Mouse (Mus musculus) hindbrain, embryonic 13.5 days (tissue): Measurements from ENCODE around the gene Ntrk2. TPM values are rescaled to one million over a fixed set of nuclear protein-coding genes. Genes with fewer than 3 reads are reported as not detected.

Experiments used
- ATAC-seq: fragments of 200-750 bp; cut with Nextera tagmentation; 2 replicates; pipeline ENCODE4 v1.8.0; 2017; ENCODE audit warnings: moderate TSS enrichment; ENCODE audit not compliant: low FRiP score
- H3K27ac ChIP-seq: fragments of 300-500 bp; sonication (generic); 2 replicates; pipeline ENCODE4 v1.5.1; 2015; ENCODE audit warnings: inconsistent platforms, mild to moderate bottlenecking, moderate library complexity
- H3K27me3 ChIP-seq: fragments of 300-500 bp; sonication (generic); 2 replicates; pipeline ENCODE4 v1.6.1; 2015; ENCODE audit warnings: mild to moderate bottlenecking, inconsistent platforms
- H3K36me3 ChIP-seq: fragments of 300-500 bp; sonication (generic); 2 replicates; pipeline ENCODE4 v1.6.1; 2015; ENCODE audit warnings: mild to moderate bottlenecking, inconsistent platforms
- H3K4me1 ChIP-seq: fragments of 300-500 bp; sonication (generic); replicated peaks from 2 replicates; pipeline ENCODE4 v1.6.1; 2015; ENCODE audit warnings: inconsistent platforms
- H3K4me2 ChIP-seq: fragments of 300-500 bp; sonication (generic); 2 replicates; pipeline ENCODE4 v1.6.1; 2015; ENCODE audit warnings: inconsistent platforms, mild to moderate bottlenecking, moderate library complexity
- H3K4me3 ChIP-seq: fragments of 300-500 bp; sonication (generic); 2 replicates; pipeline ENCODE4 v1.5.1; 2015; ENCODE audit warnings: mild to moderate bottlenecking, inconsistent platforms
- H3K9ac ChIP-seq: fragments of 300-500 bp; sonication (generic); 2 replicates; pipeline ENCODE4 v1.6.1; 2015; ENCODE audit warnings: mild to moderate bottlenecking, inconsistent platforms
- H3K9me3 ChIP-seq: fragments of 300-500 bp; sonication (generic); 2 replicates; pipeline ENCODE4 v1.6.1; 2016; ENCODE audit warnings: inconsistent platforms
- WGBS: fragments of 180-500 bp; shearing (Covaris S2); methylation state at CpG from one replicate; pipeline ENCODE4 v1.1.7; 2015; 5-methylcytosine and 5-hydroxymethylcytosine counted together
- polyA plus RNA-seq: library from polyadenylated mRNA; unstranded; fragments of >200 nt; fragmentation: Nextera tagmentation; extraction: Ambion mirVana; gene quantifications from 2 replicates; pipeline ENCODE4 v1.2.1, GENCODE M21; 2015

Ntrk2 gene
- polyA plus RNA-seq, 1 experiment from 2014 or later, result 99.2 TPM

DNA sequence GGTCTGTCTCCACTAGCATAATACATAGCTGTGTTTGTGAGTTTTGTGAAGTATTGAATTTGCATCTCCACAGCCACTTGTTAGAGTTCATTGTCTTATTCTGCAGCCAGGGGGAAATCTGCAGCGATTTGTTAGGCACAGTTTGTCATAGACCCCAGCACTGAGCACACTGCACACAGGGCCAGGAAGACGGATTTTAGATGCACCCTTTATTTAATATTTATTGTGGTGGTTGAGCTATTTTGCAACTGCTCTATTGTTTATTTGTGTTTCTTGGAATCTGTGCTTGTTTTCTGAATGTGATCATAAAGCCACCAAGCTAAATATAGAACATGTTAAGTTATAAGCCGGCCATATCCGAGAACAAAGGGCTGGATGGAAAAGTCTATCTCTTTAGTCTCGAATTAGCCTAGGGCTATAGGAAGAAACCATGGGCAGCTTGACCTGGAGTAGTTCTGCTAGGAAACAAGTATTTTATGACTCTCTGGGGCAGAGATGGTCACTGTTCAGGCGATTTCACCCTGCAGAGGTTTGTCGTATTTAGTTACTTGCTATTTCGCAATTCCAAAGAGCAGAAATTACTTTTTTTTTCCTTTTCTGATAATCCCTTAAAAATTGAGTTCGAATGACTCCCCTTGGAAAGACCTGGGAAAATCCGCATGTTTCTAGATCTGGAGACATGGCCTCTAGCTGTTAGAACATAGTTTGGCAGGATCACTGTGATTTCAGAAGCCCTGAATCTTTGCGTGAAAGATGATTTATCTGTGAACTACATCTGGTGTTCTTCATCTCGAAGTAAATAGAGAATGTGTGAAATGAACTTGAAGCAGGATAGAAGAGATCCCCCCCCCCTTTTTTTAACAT, 196.8 kb downstream of the Ntrk2 start:
- Histone ChIP-seq H3K4me1 (peaks cover 37% of the 10 kb centered on the region), H3K9ac (no peak overlapping the region), H3K9me3 (no peaks in the 10 kb centered on the region), H3K36me3 (no peaks in the 10 kb centered on the region), H3K27ac (0 out of 2 replicates have a peak overlapping the region, but pooled peaks have one; percentile 24), H3K4me2 (no peak overlapping the region), H3K27me3 (no peaks in the 10 kb centered on the region), H3K4me3 (no peak overlapping the region)
- ATAC-seq, result no peak
- whole genome bisulfite sequencing, result 72% methylated on average over 12 of the region's 12 CpGs

DNA sequence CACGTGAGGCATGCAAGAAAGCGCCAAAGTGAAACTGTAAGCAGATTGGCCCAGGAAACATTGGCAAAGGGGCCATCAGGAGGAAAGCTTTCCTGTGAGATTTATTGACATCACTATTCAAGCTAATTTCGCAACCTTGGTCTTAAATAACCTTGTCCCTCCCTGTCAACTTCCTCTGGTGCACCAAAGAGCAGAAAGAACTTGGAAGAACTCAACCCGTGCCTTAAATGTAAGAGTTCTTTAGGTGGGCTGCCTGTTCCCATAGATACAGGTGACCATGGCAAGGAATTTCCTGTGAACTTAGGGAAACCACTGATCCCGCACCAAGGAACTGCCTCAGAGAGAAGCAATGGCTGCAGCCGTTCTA, 197.4 kb downstream of the Ntrk2 start:
- Histone ChIP-seq H3K36me3 (no peaks in the 10 kb centered on the region), H3K27ac (peak overlapping the region; percentile 55), H3K9me3 (no peaks in the 10 kb centered on the region), H3K4me3 (no peak overlapping the region), H3K27me3 (no peaks in the 10 kb centered on the region), H3K4me2 (no peak overlapping the region), H3K9ac (no peak overlapping the region), H3K4me1 (peaks cover 36% of the 10 kb centered on the region)
- WGBS, result 41% methylated on average over 6 of the region's 6 CpGs
- ATAC-seq, result no peak

DNA sequence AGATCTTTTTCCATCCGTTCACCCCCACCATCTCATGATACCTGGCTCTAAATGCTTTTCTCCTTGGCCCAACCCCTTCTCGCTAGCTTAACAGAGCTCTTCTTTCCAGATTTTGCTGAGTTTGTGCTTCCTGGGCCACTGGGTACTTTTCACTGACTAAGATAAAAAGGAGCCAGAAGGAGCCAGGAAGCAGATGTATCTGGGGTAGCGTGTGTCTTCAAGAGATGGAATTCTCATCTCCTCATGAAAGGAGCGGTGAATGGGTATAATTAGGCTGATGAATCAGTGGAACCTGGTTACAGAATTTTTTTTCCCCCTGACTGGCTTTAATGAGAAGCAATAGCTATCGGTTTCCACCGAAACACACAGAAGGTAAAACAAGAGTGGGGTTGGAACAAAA, 198.2 kb downstream of the Ntrk2 start:
- Histone ChIP-seq H3K36me3 (no peaks in the 10 kb centered on the region), H3K9ac (no peak overlapping the region), H3K4me3 (no peak overlapping the region), H3K4me2 (no peak overlapping the region), H3K27ac (peak overlapping the region; percentile 55), H3K27me3 (no peaks in the 10 kb centered on the region), H3K9me3 (no peaks in the 10 kb centered on the region), H3K4me1 (peaks cover 28% of the 10 kb centered on the region)
- no peak for ATAC-seq
- WGBS, result 46% methylated on average over 6 of the region's 6 CpGs

DNA sequence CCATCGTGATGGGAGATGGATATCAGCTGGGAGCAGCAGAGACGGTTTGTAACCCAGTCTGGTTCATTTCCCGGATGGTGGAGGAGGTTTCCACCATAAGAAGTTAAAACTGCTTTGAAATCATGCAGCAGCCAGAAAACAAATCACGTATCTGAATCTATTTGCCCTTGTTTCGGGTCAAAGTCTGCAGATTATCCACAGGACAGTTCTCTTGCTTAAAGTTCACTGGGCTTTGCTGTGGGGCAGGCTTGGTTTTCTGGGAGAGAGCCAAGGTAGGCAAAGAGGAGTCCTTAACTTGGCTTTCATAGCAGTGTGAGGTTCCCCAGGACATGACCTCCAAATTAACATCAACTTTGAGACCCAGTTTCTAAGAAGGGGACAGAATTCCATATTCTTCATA, 203.5 kb downstream of the Ntrk2 start:
- Histone ChIP-seq H3K9me3 (no peaks in the 10 kb centered on the region), H3K4me1 (peaks cover 41% of the 10 kb centered on the region), H3K27me3 (no peaks in the 10 kb centered on the region), H3K36me3 (no peaks in the 10 kb centered on the region), H3K27ac (peak overlapping the region; percentile 96), H3K4me2 (no peak overlapping the region), H3K4me3 (no peak overlapping the region), H3K9ac (no peak overlapping the region)
- 81% methylated on average over 5 of the region's 5 CpGs for WGBS
- no peak for ATAC-seq

DNA sequence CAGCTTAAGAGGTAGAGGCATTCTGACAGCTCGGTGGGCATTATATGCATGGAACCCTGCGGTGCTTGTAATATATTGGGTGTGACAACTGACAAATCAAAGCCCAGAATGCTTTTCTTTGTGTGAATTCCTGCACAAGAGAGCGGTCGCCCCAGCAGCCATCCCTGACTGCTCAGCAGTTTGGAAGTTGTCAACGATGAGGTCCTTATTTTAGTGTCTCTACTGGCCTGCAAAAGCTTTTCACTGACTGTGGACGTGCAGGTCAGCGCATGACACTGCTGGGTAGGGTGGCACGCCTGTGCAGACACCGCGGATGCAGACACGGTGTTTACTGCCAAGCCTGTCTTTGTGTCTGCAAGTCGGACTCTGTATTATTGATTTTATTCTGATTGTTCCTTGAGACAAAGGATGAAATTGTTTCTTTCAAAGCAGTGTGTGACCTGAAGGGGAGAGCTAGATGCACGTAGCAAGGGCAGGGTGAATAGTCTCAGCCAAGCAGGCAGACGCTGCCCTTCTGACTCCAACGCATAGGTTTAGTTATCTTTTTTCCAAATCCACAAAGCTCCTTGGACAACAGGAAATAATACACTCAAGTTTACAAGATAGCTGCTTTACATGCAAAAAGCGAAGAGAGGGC, 204.6 kb downstream of the Ntrk2 start:
- Histone ChIP-seq H3K9me3 (no peaks in the 10 kb centered on the region), H3K4me2 (peak overlapping the region; percentile 67), H3K36me3 (no peaks in the 10 kb centered on the region), H3K4me1 (peaks cover 35% of the 10 kb centered on the region), H3K27ac (peak overlapping the region; percentile 96), H3K27me3 (no peaks in the 10 kb centered on the region), H3K4me3 (peak overlapping the region; percentile 36), H3K9ac (peak overlapping the region; percentile 68)
- ATAC-seq, result peak; percentile 80
- WGBS, result 8% methylated on average over 16 of the region's 16 CpGs

DNA sequence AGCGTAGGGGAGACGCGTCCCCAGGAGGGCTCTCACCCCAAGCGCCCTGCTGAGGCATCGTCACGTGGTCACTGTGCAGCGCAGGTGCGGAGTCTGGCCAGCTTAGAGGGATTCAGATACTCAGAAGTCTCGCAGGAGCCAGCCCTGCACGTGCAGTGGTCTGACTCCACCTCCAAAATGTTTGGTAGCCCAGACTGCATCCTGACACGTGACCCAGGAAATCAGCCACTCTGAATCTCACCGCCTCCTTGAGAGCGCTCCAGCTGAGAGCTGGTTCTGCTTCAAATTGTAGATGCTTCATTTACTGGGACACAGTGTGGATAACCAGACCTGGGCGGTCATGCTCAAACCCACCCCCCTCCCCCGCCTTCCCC, 205.1 kb downstream of the Ntrk2 start:
- 1% methylated on average over 15 of the region's 15 CpGs for WGBS
- peak; percentile 96 for ATAC-seq
- peak overlapping the region; percentile 68 for H3K9ac ChIP-seq
- no peaks in the 10 kb centered on the region for H3K9me3 ChIP-seq
- H3K27me3 ChIP-seq, result no peaks in the 10 kb centered on the region
- H3K27ac ChIP-seq, result peak overlapping the region; percentile 96
- H3K4me2 ChIP-seq, result peak overlapping the region; percentile 67
- H3K4me1 ChIP-seq, result peaks cover 35% of the 10 kb centered on the region
- H3K36me3 ChIP-seq, result no peaks in the 10 kb centered on the region
- H3K4me3 ChIP-seq, result peak overlapping the region; percentile 36

DNA sequence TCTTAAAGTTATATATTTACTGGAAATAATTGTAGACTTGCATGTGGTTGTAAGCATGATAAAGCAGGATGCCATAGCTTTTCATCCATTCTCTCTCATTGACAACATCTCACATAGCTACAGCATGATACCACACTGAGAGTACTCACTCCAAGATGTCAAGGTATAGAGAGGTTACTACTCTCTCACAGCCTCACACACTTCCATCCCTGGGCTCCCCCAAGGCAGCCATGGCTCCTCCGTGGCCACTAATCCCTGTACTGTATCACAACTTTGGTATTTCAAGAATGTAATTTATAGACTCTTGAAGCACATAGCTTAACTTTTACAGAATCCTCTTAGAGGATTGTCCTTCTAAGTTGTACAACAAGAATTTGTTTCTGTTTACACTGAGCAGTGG, 209.0 kb downstream of the Ntrk2 start:
- Histone ChIP-seq H3K9ac (no peak overlapping the region), H3K27me3 (no peaks in the 10 kb centered on the region), H3K27ac (no peak overlapping the region), H3K4me1 (peaks cover 28% of the 10 kb centered on the region), H3K4me2 (no peak overlapping the region), H3K4me3 (no peak overlapping the region), H3K9me3 (no peaks in the 10 kb centered on the region), H3K36me3 (no peaks in the 10 kb centered on the region)
- no peak for ATAC-seq
- WGBS, result 69% methylated on average over 1 of the region's 1 CpGs

DNA sequence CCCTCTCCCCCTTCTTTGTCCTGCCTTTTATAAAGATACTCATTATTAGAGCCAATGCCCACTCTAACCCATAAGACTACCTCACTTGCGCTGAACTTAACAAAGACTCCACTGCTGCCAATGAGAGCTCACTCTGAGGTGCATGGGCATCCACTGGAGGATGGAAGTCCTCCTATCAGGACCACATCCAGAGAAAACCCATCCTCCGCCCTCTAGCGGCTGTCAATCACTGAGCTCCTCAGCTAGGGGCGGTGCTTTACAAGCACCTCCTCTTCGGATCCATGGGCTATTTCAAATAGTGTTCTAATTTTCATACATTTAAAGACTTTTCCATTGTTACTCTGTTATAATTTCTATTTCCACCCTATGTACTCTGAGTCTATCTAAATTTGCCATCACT, 210.8 kb downstream of the Ntrk2 start:
- Histone ChIP-seq H3K27ac (no peak overlapping the region), H3K36me3 (no peaks in the 10 kb centered on the region), H3K4me1 (peaks cover 10% of the 10 kb centered on the region), H3K27me3 (no peaks in the 10 kb centered on the region), H3K4me3 (no peak overlapping the region), H3K4me2 (no peak overlapping the region), H3K9ac (no peak overlapping the region), H3K9me3 (no peaks in the 10 kb centered on the region)
- ATAC-seq, result no peak
- 57% methylated on average over 5 of the region's 5 CpGs for WGBS

DNA sequence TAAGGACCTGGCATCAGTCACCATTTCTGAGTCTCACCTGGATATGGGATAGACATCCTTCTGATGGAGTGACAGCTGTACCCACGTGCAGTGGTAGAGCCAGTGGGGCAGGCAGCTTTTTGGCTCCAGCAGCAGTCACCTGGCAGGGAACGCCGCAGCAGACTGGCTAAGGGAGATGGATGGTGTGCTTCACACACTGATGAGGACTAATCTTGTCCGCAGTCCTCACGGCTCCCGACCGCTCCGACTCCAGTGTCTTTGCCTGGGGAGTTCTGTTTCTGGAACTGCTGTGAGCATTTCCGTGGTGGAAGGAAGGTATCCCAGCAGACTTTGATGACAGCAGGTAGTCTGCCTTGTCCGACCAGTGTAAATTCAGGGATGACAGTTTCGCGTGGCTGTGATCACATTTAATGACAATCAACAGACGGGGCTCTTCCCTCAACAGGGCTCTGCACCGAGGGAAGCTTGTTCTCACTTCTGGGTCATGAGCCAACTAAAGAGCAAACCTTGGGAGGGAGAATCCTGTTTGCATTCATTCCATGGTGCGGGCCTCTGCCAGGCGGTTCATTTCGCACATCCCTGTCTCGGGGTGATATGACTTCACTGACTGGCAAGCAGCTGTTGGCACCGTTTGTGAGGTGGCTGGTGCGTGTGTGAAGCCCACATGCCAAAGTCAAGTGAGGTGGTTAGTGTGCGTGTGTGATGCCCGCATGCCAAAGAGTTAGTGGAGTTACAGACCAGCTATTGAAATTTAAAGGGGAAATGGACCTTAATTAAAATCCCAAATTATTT, 216.1 kb downstream of the Ntrk2 start:
- no peak overlapping the region for H3K9ac ChIP-seq
- H3K9me3 ChIP-seq, result 0 out of 2 replicates have a peak, but pooled peaks cover 11% of the 10 kb centered on the region
- H3K4me2 ChIP-seq, result no peak overlapping the region
- no peak overlapping the region for H3K4me3 ChIP-seq
- WGBS, result 85% methylated on average over 22 of the region's 22 CpGs
- no peaks in the 10 kb centered on the region for H3K4me1 ChIP-seq
- peak overlapping the region; percentile 40; the same call in 1 of the 2 replicates for H3K27ac ChIP-seq
- peaks cover 9% of the 10 kb centered on the region; the same call in 1 of the 2 replicates for H3K36me3 ChIP-seq
- no peak for ATAC-seq
- no peaks in the 10 kb centered on the region for H3K27me3 ChIP-seq

DNA sequence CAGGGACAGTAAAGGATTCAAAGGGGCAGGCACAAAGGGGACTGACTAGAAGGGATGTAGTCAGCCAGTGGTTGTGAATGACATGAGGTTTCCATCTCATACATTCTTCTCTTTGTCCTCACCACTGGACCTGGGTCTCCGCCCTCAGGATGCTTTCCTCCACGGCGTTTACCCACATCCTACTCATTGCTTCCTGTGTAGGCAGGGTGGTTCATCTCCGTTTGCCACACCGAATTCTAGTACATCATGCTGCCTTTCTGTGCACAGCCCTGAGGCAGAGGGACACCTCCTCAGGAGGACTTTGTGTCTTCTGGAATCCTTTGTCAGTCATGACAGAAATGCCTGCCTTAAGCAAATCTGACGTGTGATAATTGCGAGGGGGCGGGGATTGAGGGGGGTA, 219.3 kb downstream of the Ntrk2 start:
- no peak overlapping the region for H3K9ac ChIP-seq
- H3K9me3 ChIP-seq, result 0 out of 2 replicates have a peak, but pooled peaks cover 11% of the 10 kb centered on the region
- 84% methylated on average over 8 of the region's 8 CpGs for WGBS
- no peak overlapping the region for H3K4me2 ChIP-seq
- no peak overlapping the region for H3K4me3 ChIP-seq
- no peaks in the 10 kb centered on the region for H3K27me3 ChIP-seq
- peaks cover 6% of the 10 kb centered on the region for H3K4me1 ChIP-seq
- no peak for ATAC-seq
- H3K27ac ChIP-seq, result no peak overlapping the region
- H3K36me3 ChIP-seq, result peaks cover 9% of the 10 kb centered on the region; the same call in 1 of the 2 replicates

DNA sequence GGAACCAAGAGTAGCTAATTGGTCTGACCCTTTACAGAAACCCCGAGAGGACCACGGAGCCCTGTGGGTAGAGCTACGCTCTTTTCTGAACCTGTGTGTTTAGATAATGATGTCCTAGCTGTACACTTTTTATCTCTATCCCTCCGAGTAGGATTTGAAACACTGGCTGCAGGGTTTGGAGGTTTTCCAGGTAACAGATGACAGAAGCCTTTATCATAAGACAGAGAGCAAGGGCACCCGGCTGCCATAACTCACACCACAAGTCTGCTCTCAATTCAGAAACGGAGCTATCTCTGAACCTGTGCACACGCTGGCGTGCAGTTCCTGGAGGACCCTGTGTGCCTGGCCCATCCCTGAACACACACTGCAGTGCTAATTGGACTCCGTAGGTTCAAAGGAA, 221.1 kb downstream of the Ntrk2 start:
- H3K36me3 ChIP-seq, result peaks cover 9% of the 10 kb centered on the region; the same call in 1 of the 2 replicates
- no peak overlapping the region for H3K4me2 ChIP-seq
- 85% methylated on average over 9 of the region's 9 CpGs for WGBS
- H3K4me1 ChIP-seq, result peaks cover 6% of the 10 kb centered on the region
- H3K27ac ChIP-seq, result no peak overlapping the region
- H3K4me3 ChIP-seq, result no peak overlapping the region
- H3K9me3 ChIP-seq, result 0 out of 2 replicates have a peak, but pooled peaks cover 11% of the 10 kb centered on the region
- ATAC-seq, result no peak
- H3K27me3 ChIP-seq, result no peaks in the 10 kb centered on the region
- no peak overlapping the region for H3K9ac ChIP-seq

DNA sequence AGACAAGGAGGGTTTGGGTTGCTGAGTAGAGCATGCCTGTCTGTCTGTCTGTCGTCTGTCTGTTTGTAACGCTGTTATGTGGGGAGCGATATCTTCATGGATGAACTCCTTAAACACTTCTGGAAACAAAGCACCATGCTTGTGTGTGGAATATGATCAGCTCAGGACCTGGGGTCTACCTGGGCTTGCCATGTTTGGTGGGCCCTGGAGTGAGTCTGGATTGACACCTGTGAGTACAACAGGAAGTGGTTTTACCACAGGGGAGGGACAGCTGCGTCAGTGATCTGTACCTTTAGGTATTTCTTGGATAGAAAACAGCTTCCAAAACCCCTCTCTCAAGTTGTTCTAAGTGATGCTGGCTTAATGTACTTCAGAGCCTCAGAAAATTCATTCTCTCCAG, 222.2 kb downstream of the Ntrk2 start:
- H3K4me2 ChIP-seq, result no peak overlapping the region
- H3K9ac ChIP-seq, result no peak overlapping the region
- H3K4me3 ChIP-seq, result no peak overlapping the region
- no peak overlapping the region for H3K27ac ChIP-seq
- no peak for ATAC-seq
- no peaks in the 10 kb centered on the region for H3K27me3 ChIP-seq
- 95% methylated on average over 4 of the region's 4 CpGs for WGBS
- peaks cover 6% of the 10 kb centered on the region for H3K4me1 ChIP-seq
- H3K9me3 ChIP-seq, result 0 out of 2 replicates have a peak, but pooled peaks cover 6% of the 10 kb centered on the region
- H3K36me3 ChIP-seq, result peaks cover 4% of the 10 kb centered on the region; the same call in 1 of the 2 replicates
